Mouse (Mus musculus): ENCODE measurements around the gene Apaf1.

Gene Apaf1

DNA sequence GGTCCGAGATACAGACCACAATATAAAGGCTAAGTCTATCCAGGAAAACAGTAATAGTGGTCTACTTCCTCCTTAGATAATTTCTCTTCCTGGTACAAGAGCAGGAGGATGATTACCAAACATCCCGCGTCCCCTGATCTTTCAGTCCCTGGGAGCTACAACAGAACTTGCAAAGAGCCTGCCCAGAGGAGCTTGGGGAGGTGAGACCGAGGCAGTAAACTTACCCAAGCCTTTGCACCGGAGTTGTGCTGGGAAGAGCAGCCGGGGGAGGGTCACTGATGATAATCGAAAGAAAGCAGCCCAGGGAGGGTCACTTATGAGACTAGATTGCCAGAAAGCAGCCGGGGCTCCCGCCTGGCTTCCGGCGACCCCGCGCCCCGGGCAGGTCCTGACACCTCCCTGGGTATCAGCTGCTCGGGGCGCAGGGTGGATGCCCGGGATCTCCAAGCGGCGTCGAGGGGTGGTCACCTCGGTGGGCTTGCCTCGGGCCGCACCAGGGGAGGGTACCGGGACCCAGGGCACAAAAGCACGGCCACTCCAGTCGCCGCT, 537 bp downstream of the Apaf1 start:
- no peak for DNase-seq (ENCODE audit: low read depth, low spot score)

DNA sequence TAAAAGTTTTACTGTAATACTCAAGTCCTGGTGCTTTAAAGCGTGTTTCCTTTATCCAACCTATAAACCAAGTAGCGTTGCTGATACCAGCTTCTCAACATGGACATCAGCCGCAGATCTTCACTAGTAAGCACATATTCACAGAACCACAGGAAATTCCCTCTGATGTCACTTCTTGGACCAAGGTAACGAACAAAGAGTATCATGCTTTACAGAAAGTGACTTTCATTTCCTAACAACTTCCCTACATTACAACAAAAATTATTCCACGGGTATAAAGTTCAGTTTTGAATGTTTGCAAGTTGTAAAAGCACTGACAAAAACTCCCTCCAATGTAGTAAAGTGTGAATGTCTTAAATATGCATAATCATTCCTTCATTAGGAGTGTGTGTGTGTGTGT, 2.0 kb downstream of the Apaf1 start:
- DNase-seq (ENCODE audit: low read depth, low spot score) = no peak

GRCm38 (mm10) chr10:91076667-91077066, 5.9 kb downstream of the Apaf1 start:
- DNase-seq (ENCODE audit: low read depth, low spot score) = no peak

DNA sequence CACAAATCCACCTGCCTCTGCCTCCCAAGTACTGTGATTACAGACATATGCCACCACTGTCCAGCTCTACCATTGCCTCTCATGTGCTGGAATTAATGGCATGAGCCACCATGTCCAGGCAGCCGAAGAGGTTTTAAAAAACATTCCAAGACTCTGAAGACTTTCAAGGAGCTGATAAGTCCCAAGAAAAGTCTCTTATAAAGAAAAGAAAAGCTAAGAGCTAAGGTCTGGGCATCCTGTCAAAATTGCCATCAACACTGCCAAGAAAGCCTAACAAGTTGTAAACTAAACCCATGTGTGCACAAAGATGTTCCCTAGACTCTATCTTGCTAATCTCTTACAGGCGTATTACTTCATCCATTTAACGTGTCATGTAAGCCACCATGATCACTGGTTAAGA, 9.2 kb downstream of the Apaf1 start:
- DNase-seq (ENCODE audit: low read depth, low spot score) = no peak

GRCm38 (mm10) chr10:91071768-91072167, 10.8 kb downstream of the Apaf1 start:
- no peak for DNase-seq (ENCODE audit: low read depth, low spot score)

GRCm38 (mm10) chr10:91062355-91062754, 20.2 kb downstream of the Apaf1 start:
- DNase-seq (ENCODE audit: low read depth, low spot score) = no peak

DNA sequence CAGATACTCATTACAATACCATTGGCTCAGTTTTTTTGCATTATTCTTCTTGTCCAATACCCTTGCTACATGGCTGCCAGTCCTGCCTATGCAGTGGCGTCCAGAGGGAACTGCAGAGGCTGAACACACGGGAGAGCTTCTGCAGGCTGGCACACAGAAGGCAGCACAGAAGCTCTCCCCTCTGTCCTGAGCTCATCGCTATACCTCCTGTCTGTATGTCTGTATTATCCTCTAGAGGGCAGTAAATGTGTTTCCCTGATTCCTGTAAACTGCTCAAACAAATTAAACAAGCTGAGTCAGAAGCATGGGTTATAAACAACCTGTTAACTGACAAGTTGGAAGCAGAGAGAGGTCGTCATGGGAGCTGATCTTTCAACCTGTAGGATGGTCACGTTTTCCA, 21.8 kb downstream of the Apaf1 start:
- DNase-seq (ENCODE audit: low read depth, low spot score) = no peak

DNA sequence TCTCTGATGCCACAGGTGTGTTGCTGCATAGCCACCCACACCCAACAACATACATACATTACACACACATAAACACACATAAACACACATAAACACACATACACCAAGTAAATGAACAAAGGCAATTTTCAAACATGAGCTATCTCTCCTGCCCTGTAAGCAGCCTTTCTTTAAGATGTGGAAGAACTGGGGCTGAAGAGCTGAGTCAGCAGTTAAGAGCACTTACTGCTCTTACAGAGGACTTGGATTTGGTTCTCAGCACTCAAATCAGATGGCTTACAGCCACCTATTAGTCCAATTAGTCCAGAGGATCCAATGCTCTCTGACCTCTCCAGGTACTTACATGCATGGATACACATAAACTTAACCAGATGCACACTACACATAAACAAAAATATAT, 29.8 kb downstream of the Apaf1 start:
- DNase-seq (ENCODE audit: low read depth, low spot score) = no peak

- no peak for DNase-seq (ENCODE audit: low read depth, low spot score)
Observed at GRCm38 (mm10) chr10:91051156-91051555, 31.4 kb downstream of the Apaf1 start.

DNA sequence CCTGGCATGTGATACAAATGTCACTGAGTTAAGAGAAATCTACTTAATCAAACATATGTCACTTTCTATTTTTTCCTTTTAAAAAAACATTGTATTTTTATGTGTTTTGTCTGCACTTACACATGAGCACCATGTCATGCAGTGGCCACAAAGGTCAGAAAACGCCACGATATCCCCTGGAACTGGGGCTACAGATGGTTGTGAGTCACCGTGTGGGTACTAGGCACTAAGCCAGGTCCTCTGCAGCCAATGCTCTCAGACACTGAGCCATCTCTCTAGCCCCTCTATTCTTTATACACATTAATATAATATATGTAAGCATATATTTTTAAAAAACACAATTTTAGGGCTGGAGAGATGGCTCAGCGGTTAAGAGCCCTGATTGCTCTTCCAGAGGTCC, 32.9 kb downstream of the Apaf1 start:
- no peak for DNase-seq (ENCODE audit: low read depth, low spot score)

DNA sequence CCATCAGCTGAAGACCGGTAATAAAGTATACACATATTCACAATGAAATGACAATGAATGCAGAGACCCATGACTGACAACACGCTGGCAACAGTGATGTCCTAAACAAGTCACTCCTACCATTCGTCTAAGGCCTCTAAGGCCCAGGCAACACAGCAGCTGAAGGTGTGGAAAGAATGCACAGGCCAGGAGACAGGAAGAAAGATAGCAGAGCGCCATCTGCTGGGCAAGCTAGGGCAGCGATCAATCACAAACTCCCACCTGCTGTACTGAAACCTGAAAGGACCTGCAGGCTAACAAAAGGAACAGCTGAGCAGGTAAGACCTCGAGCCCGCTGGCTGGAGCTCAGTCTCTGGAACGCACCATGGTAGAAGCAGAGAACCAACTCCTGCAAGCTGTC, 48.6 kb downstream of the Apaf1 start:
- peak; percentile 56 for DNase-seq (ENCODE audit: low read depth, low spot score)

- DNase-seq (ENCODE audit: low read depth, low spot score) = peak; percentile 76
Observed at GRCm38 (mm10) chr10:91032399-91032798, 50.2 kb downstream of the Apaf1 start.

DNA sequence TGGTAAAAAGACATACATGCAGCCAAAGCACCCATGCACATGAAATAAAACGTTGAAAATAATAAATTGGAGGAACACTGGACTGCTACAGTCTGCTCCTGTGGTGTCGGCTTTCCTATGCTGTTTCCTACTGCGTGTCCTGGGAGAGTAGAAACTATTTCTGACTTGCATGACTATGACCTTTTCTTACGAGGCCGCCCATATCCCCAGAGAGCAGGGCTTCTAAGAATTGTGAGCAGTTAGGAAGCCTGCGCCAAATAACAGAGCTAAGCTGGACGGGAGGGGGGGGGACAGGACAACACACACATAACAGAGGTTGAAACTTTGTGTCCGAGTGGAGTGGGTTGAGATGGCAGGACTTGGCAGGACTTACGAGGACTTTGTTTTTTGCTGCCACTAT, 51.4 kb downstream of the Apaf1 start:
- no peak for DNase-seq (ENCODE audit: low read depth, low spot score)

GRCm38 (mm10) chr10:91029002-91029539, 53.5 kb downstream of the Apaf1 start:
- no peak for DNase-seq (ENCODE audit: low read depth, low spot score)

- DNase-seq (ENCODE audit: low read depth, low spot score) = no peak
Observed at GRCm38 (mm10) chr10:91027964-91028363, 54.6 kb downstream of the Apaf1 start.

- DNase-seq (ENCODE audit: low read depth, low spot score) = no peak
Observed at GRCm38 (mm10) chr10:91027468-91027867, 55.1 kb downstream of the Apaf1 start.

GRCm38 (mm10) chr10:91005858-91006538, 76.6 kb downstream of the Apaf1 start:
- DNase-seq (ENCODE audit: low read depth, low spot score) = no peak

- no peak for DNase-seq (ENCODE audit: low read depth, low spot score)
Observed at GRCm38 (mm10) chr10:91001421-91001820, 81.1 kb downstream of the Apaf1 start.

DNA sequence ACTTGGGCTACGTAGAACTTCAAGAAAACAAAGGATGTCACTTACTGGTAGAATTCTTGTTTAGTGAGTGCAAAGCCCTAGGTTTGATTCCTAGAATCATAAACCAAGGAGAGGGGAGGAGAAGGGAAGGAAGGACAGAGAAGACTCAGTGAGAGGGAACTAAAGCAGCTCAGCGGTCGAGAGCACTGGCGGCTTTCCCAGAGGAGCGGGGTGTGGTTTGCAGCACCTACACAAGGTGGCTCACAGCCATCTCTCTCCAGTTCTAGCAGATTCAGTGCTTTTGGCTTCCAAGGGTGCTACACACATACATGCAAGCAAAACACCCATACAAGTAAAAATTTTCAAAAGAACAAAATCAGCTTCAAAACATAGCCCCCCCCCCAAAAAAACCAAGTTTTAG, 82.7 kb downstream of the Apaf1 start:
- no peak for DNase-seq (ENCODE audit: low read depth, low spot score)

DNA sequence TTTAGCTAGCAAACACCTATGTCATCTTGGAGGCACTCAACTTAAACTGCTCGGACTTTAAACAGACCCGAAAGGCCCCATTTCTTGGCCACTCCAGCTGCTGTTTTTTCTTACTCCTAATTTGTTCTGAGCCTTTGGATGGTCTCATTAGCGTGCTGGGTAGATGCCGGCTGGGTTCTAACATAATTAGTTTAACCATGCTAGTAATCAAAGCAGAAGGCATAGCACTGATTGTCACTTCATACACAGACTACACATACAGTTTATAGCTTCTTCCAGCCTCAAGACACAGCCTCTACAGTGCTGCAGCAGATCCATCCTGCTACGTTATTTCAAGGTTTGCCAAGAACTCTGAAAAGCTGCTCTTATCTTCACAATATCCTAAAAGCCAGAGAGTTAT, 88.7 kb downstream of the Apaf1 start:
- DNase-seq (ENCODE audit: low read depth, low spot score) = no peak

DNA sequence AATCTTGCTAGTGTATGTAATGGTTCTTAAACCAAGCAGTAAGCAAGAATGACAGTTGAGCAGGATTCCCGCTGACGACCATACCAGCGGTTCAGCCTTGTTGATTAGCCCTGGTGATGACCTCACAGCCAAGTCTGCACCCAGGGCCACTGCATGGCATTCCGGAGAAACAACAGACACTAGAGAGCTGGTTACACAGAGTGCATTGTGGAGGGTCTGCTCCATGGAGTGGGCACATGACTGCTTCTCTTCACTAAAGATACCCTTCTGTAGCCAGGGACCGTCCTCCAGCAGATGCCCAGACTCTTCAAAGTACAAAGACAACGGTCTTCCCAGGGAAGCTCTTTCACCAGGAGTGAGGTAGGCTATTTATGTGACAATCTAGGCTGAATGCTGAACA, 90.3 kb downstream of the Apaf1 start:
- DNase-seq (ENCODE audit: low read depth, low spot score) = no peak

DNA sequence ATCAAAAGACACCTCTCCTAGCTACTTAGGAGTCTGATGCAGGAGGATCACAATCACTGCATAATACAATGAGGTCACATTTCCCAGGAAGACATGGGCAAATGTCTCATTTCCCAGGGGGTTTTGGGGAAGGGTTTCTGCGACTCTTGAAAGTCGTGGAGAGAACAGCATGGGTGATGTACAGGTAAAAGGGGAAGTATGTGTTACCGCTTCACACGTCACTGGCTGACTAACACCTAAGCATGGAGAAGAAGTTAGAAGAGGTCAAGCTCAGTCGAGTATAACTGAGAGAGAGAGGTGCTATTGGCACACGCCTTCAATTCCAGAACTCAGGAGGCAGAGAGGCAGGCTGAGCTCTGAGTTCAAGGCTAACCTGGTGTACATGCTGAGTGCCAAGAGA, 92.2 kb downstream of the Apaf1 start:
- no peak for DNase-seq (ENCODE audit: low read depth, low spot score)

DNA sequence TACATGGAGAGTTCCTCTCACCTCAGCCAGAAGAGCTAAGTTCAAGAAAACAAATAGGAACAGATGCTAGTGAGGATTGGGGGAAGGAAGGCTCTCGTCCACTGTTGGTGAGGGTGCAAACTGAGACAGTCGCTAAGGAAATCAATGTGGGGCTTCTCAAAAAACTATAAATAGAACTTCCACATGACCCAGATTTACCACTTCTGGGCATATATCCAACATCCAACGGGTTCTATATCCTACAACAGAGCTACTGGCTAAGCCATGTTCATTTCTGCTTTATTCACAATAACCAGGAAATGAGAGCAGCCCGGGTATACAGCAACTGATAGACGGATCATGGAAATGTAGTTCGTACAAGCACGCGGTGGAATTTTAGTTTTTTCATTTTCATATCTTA, 99.5 kb downstream of the Apaf1 start:
- DNase-seq (ENCODE audit: low read depth, low spot score) = no peak

DNA sequence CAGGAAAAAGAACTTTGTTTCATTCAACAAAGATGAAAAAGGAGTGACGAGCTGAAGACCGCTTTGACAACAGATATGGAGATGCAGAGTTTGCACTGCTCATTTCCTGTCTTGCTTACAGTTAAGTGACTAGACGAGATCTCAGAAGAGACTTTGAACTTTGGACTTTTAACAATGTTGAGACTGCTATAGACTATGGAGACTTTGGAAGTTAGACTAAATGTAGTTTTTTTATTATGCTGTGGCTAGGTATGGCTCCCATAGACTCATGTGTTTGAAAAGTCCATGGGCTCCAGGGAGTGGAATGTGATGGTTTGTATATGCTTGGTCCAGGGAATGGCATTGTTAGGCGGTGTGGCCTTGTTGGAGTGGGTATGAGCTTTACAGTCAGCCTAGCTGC, 100.8 kb downstream of the Apaf1 start:
- no peak for DNase-seq (ENCODE audit: low read depth, low spot score)

Data from embryo, embryonic 11.5 days (tissue).